Mouse (Mus musculus): ENCODE results near the gene Exosc9. TPM values are rescaled to one million over a fixed set of nuclear protein-coding genes. Genes with fewer than 3 reads are reported as not detected.
A peak's percentile ranks its signal among the peaks of the same experiment; 100 is the strongest.

Exosc9 gene
- polyA plus RNA-seq, 1 experiment from 2014 or later: 41.0 TPM

DNA sequence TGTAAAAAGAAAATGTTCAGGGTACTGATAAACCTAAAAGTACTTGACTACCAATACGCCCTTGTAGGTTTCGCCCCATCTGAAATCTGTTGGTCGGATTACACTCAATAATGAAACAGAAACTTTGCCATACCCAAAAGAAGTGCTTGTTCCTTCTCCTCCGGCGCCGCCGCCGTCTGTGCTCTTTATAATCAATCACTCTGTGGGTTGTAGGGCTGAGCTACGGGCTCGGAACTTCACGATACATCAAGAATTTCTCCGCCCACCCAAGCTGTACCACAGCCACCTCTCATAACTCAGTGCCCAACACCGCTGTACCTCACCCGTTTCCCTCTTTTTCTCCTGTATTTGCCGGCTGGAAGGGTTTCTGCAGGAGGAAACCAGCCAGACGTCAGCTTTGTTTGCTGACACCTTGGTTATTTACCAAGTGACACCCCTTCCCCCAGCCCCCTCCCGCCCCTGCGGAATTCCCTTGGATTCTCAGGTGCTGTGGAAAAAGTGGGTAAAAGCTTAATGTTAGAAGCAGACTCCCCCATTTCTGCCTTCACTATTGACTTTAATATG lies 20.3 kb upstream of the Exosc9 start:
- 3% methylated on average over 18 of the region's 18 CpGs for WGBS
- H3K9me3 ChIP-seq (ENCODE audit: control insufficient read depth): no peaks in the 10 kb centered on the region
- no peak for ATAC-seq
- H3K9ac ChIP-seq (ENCODE audit: low read depth, low read length): peak overlapping the region; percentile 47
- H3K36me3 ChIP-seq (ENCODE audit: control insufficient read depth, insufficient read depth): no peaks in the 10 kb centered on the region
- H3K4me2 ChIP-seq (replicated peaks; ENCODE audit: low read depth): peak overlapping the region; percentile 76
- H3K4me1 ChIP-seq (replicated peaks; ENCODE audit: control insufficient read depth, insufficient read depth, low read length): peaks cover 4% of the 10 kb centered on the region; the same call in 1 of the 2 replicates
- H3K27ac ChIP-seq (ENCODE audit: low read depth, low read length): peak overlapping the region; percentile 57; the same call in 1 of the 2 replicates
- TF ChIP-seq CTCF (IDR thresholded peaks at IDR 0.05; ENCODE audit: low read depth): no peak
- no peaks in the 10 kb centered on the region for H3K27me3 ChIP-seq (replicated peaks; ENCODE audit: control insufficient read depth, insufficient read depth, low read length)
- peak overlapping the region; percentile 48 for H3K4me3 ChIP-seq (ENCODE audit: low read depth, low read length)

DNA sequence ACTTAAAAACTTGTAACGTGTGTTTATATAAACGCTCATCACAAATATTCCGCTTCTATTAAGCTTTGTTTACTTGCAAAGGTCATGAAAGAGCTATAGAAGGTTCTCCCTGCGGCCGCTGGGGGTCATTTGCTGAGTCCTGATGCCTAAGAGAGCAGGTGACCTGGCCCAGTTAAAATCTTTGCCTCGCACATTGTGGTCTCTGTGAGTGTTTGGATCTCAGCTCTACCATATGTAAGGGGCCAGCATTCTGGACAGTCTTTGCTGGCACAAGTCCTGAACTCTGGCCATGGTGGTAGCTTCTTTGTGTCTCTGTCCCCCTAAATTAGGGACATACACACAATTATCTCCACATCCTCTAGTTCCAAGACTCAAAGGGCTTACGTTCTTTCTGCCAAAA lies 19.7 kb upstream of the Exosc9 start:
- Histone ChIP-seq H3K4me1 (replicated peaks; ENCODE audit: control insufficient read depth, insufficient read depth, low read length) (peaks cover 4% of the 10 kb centered on the region; the same call in 1 of the 2 replicates), H3K9ac (ENCODE audit: low read depth, low read length) (no peak overlapping the region), H3K27me3 (replicated peaks; ENCODE audit: control insufficient read depth, insufficient read depth, low read length) (no peaks in the 10 kb centered on the region), H3K9me3 (ENCODE audit: control insufficient read depth) (no peaks in the 10 kb centered on the region), H3K27ac (ENCODE audit: low read depth, low read length) (peak overlapping the region; percentile 65), H3K4me2 (replicated peaks; ENCODE audit: low read depth) (peak overlapping the region; percentile 76), H3K4me3 (ENCODE audit: low read depth, low read length) (peak overlapping the region; percentile 48; the same call in 1 of the 2 replicates), H3K36me3 (ENCODE audit: control insufficient read depth, insufficient read depth) (no peaks in the 10 kb centered on the region)
- 21% methylated on average over 7 of the region's 7 CpGs for WGBS
- peak; percentile 42 for ATAC-seq
- peak; percentile 16; the same call in 1 of the 2 replicates for TF ChIP-seq CTCF (IDR thresholded peaks at IDR 0.05; ENCODE audit: low read depth)

DNA sequence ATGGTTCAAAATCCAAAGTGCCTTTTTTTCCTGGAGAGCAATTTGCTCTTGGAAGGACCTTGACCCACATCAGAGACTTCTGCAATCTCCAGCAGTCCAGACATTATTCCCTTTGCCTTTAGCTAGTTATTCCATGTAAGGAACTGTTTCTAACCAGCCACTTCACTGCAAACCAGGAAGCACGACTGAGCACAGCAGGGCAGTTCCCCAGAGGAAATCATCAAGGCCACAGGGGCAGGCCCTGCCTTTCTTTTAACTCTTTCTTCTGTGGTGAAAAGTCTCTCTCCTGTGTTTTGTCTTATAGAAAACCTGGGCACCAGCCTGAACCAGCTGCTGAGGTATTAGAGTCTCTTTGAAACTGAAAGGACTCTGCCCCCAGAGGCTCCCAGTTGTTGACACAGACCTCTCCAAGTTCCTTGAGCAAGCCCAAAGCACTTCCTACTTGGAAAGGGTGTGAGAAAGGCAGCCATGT lies 19.2 kb upstream of the Exosc9 start:
- Histone ChIP-seq H3K4me1 (replicated peaks; ENCODE audit: control insufficient read depth, insufficient read depth, low read length) (peaks cover 4% of the 10 kb centered on the region; the same call in 1 of the 2 replicates), H3K9me3 (ENCODE audit: control insufficient read depth) (no peaks in the 10 kb centered on the region), H3K9ac (ENCODE audit: low read depth, low read length) (no peak overlapping the region), H3K4me3 (ENCODE audit: low read depth, low read length) (no peak overlapping the region), H3K27me3 (replicated peaks; ENCODE audit: control insufficient read depth, insufficient read depth, low read length) (no peaks in the 10 kb centered on the region), H3K27ac (ENCODE audit: low read depth, low read length) (peak overlapping the region; percentile 65), H3K4me2 (replicated peaks; ENCODE audit: low read depth) (peak overlapping the region; percentile 76), H3K36me3 (ENCODE audit: control insufficient read depth, insufficient read depth) (no peaks in the 10 kb centered on the region)
- ATAC-seq: peak; percentile 92
- TF ChIP-seq CTCF (IDR thresholded peaks at IDR 0.05; ENCODE audit: low read depth): no peak
- 4% methylated on average over 1 of the region's 1 CpGs for WGBS

DNA sequence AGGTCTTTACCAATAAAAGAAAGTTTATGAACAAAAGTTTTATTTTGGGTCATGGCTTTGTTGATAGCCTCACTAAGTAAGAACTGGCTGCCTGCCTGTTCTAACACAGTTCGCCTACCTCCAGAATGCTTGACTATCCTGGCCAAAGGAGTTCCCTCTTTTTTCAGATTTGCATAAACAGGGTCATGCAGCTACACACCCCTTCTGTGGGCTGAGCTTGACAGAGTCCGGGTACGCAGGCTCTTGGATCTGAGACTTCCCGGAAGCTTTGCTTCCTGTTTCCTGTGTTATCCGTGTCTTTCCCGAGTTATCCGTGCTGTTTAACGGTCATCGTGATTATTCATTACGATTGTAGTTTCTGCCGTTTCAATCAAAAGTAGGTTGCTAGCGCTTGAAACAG lies 16.4 kb upstream of the Exosc9 start:
- Histone ChIP-seq H3K27ac (ENCODE audit: low read depth, low read length) (no peak overlapping the region), H3K9me3 (ENCODE audit: control insufficient read depth) (no peaks in the 10 kb centered on the region), H3K27me3 (replicated peaks; ENCODE audit: control insufficient read depth, insufficient read depth, low read length) (no peaks in the 10 kb centered on the region), H3K4me3 (ENCODE audit: low read depth, low read length) (no peak overlapping the region), H3K9ac (ENCODE audit: low read depth, low read length) (no peak overlapping the region), H3K36me3 (ENCODE audit: control insufficient read depth, insufficient read depth) (no peaks in the 10 kb centered on the region), H3K4me2 (replicated peaks; ENCODE audit: low read depth) (no peak overlapping the region), H3K4me1 (replicated peaks; ENCODE audit: control insufficient read depth, insufficient read depth, low read length) (peaks cover 4% of the 10 kb centered on the region; the same call in 1 of the 2 replicates)
- ATAC-seq: no peak
- WGBS: 86% methylated on average over 12 of the region's 12 CpGs
- TF ChIP-seq CTCF (IDR thresholded peaks at IDR 0.05; ENCODE audit: low read depth): no peak

DNA sequence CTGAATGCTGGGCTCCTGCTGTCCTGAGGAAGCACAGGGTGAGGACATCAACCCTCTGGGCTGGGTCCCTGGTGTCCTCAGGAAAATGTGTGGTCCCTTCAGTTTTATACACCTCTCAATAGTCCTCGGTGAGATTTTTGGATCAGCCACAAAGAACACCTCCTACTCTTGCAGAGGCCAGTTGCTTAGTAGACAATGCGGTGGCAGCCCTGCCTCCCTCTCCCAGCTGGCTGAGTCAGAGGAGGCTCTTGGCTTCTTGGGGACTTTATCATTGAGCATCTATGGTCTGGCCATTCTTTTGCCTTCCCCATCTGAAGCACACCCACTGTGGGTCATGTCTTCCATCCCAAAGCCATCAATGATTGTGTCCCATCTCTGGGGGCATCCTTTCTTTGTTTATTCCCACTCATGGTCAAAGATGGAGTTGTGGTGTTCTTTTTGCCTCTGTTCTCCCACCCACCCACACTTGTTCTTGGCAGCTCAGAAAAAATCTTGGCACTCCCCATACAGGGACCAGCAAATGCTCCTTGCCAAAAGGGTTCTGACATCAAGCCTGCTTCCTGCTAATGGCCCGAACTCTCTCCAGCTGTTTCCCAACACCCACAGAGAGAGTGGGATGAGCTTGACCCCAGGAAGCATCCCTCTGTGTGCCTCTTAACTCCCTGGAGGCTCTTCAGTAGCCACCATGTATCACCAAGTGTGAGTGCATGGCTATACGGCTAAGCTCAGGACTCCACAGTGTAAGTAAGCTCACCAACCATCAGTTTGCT lies 14.5 kb upstream of the Exosc9 start:
- Histone ChIP-seq H3K27ac (ENCODE audit: low read depth, low read length) (no peak overlapping the region), H3K4me1 (replicated peaks; ENCODE audit: control insufficient read depth, insufficient read depth, low read length) (peaks cover under 1% of the 10 kb centered on the region; the same call in 1 of the 2 replicates), H3K27me3 (replicated peaks; ENCODE audit: control insufficient read depth, insufficient read depth, low read length) (no peaks in the 10 kb centered on the region), H3K36me3 (ENCODE audit: control insufficient read depth, insufficient read depth) (no peaks in the 10 kb centered on the region), H3K4me3 (ENCODE audit: low read depth, low read length) (no peak overlapping the region), H3K4me2 (replicated peaks; ENCODE audit: low read depth) (no peak overlapping the region), H3K9me3 (ENCODE audit: control insufficient read depth) (no peaks in the 10 kb centered on the region), H3K9ac (ENCODE audit: low read depth, low read length) (no peak overlapping the region)
- WGBS: 79% methylated on average over 4 of the region's 4 CpGs
- ATAC-seq: no peak
- no peak for TF ChIP-seq CTCF (IDR thresholded peaks at IDR 0.05; ENCODE audit: low read depth)

DNA sequence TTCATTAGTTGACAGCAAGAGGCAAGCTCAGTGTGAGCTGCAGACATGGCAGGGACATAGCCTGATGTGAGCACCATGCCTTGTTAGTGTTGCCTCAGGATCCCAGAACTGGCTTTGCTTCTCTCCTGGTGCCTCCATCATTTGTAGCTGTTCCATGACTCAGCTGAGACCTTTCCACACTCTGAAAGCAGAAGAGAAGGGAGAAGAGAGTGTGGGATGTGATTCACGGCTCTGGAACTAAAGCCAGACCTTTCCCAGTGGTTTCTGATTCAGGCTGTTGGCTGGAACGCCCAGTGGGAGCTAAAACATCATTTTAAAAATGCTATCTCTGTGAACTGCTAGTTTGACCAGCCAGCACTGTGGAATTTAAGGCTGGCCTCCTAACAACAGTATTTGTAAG lies 11.7 kb upstream of the Exosc9 start:
- Histone ChIP-seq H3K27ac (ENCODE audit: low read depth, low read length) (no peak overlapping the region), H3K9me3 (ENCODE audit: control insufficient read depth) (no peaks in the 10 kb centered on the region), H3K4me3 (ENCODE audit: low read depth, low read length) (no peak overlapping the region), H3K9ac (ENCODE audit: low read depth, low read length) (no peak overlapping the region), H3K4me1 (replicated peaks; ENCODE audit: control insufficient read depth, insufficient read depth, low read length) (no peaks in the 10 kb centered on the region), H3K4me2 (replicated peaks; ENCODE audit: low read depth) (no peak overlapping the region), H3K27me3 (replicated peaks; ENCODE audit: control insufficient read depth, insufficient read depth, low read length) (no peaks in the 10 kb centered on the region), H3K36me3 (ENCODE audit: control insufficient read depth, insufficient read depth) (no peaks in the 10 kb centered on the region)
- no peak for ATAC-seq
- WGBS: 65% methylated on average over 2 of the region's 2 CpGs
- TF ChIP-seq CTCF (IDR thresholded peaks at IDR 0.05; ENCODE audit: low read depth): no peak

All from intestine, postnatal 0 days (tissue).